Mouse (Mus musculus): ENCODE results near the gene Fyn. TPM values are rescaled to one million over a fixed set of nuclear protein-coding genes. Genes with fewer than 3 reads are reported as not detected.

Fyn gene
- total RNA-seq, 2 experiments from 2014 or later = 46.6 to 48.6 TPM

GRCm38 (mm10) chr10:39612633-39612988 is 244.0 kb downstream of the Fyn start, which contains the start of gene Traf3ip2:
Gene Traf3ip2, plus strand, starts transcription at chr10:39612934.
- no peak for DNase-seq

GRCm38 (mm10) chr10:39612989-39613831 is 244.6 kb downstream of the Fyn start:
- DNase-seq = peak; percentile 78

GRCm38 (mm10) chr10:39613973-39614372 is 245.3 kb downstream of the Fyn start:
- peak; percentile 57 for DNase-seq

- peak; percentile 84 for DNase-seq
Measured at GRCm38 (mm10) chr10:39614676-39615075, 246.0 kb downstream of the Fyn start.

Other genes starting within 250 kb of the Fyn start
- 1 to 10 TPM; 4.7 TPM for gene Fam229b, start 234.9 kb upstream of the Fyn start, total RNA-seq (2021)
- gene Tube1, start 234.9 kb upstream of the Fyn start, total RNA-seq (2021) = 1 to 10 TPM; 2.3 to 2.4 TPM
- gene Ccn6, start 205.1 kb upstream of the Fyn start, total RNA-seq (2021) = under 1 TPM; 0.48 TPM
- gene Traf3ip2, start 244.1 kb downstream of the Fyn start, total RNA-seq (2021) = 10 to 100 TPM in 1 of 2 experiments, 1 to 10 TPM in 1; 9.9 to 20.0 TPM

Measured in adrenal gland, postnatal 10 days (tissue).